Mouse (Mus musculus) ovary, postnatal 14 days (tissue): ENCODE results near the gene Btbd9.

Source experiments
- DNase-seq: peaks from one replicate; pipeline ENCODE4 v3.0.0; 2022; ENCODE audit warnings: low spot score

Btbd9 gene

GRCm38 (mm10) chr17:30481341-30481740, 94.9 kb downstream of the Btbd9 start:
- no peak for DNase-seq

GRCm38 (mm10) chr17:30480381-30480780, 95.9 kb downstream of the Btbd9 start:
- no peak for DNase-seq

DNA sequence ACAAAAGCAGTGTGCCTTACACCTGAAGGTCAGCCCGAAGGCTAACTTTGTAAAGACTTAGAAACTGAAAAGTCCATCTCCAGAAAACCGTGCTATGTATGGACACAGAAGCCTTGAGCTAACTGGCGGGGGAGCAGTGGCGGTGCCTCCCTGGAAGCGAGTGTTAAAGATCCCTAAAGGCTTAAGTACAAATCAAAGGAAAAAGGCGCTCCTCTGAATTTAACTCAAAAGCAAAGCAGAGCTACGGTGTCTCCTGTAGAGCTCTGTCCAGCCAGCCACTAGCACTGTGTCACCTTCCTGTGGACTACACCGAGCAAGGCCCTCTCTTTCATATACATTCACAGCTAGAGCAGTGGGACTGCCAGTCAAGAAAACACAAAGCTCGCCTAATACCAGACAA, 98.1 kb downstream of the Btbd9 start:
- DNase-seq: no peak

DNA sequence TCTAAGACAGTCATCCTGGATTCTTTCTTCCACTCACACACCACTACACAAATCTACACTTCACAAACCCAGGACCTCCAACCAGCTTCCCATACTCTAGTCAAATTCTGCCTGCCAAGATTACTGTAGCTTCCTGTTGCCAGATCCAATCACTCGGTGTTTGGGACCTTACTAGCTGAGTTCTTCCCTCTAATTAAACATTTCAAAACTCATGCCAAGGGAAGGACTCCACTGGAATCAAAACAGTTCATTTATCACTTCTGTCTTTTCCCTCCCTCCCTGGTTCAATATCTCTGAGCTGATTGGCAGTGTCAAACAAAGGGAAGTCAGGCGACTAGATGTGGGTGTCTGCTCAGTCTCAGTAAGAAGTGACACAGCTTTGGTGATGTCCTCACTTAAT, 101.7 kb downstream of the Btbd9 start:
- no peak for DNase-seq

DNA sequence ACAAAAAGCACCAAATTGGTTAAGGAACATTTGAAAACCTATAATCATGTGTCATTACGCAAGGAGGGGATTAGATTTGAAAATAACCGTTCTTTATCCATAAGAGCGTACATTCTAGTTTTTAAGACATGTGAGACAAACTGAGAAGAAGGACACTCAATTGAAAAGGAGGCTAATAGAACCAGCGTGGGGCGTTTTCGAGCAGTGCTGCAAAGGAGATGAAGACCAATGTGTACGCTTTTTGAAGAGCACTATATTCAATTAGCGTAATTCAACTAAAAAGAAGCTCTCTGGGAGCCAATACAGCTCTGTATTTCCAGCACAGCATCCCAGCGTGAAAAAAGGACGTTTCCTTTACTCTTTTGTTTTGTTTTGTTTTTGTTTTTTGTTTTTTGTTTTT, 103.5 kb downstream of the Btbd9 start:
- DNase-seq: no peak

DNA sequence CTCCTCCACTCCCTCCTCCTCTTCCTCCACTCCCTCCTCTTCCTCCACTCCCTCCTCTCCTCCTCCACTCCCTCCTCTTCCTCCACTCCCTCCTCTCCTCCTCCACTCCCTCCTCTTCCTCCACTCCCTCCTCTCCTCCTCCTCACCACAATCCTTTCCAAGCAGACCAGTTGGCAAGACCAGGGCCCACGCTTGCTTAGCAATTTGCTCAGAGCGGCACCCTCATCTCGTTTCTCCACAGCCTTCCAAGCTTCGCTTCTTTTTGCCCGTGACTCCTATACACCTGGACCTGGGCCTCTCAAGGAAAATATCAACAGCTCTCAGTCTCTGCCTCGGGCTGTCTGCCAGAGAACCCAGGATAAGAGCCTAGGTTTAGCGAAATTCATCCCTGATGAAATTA, 104.8 kb downstream of the Btbd9 start:
- no peak for DNase-seq

- DNase-seq: no peak
These were observed 105.5 kb downstream of the Btbd9 start for GRCm38 (mm10) chr17:30470790-30471189.

DNA sequence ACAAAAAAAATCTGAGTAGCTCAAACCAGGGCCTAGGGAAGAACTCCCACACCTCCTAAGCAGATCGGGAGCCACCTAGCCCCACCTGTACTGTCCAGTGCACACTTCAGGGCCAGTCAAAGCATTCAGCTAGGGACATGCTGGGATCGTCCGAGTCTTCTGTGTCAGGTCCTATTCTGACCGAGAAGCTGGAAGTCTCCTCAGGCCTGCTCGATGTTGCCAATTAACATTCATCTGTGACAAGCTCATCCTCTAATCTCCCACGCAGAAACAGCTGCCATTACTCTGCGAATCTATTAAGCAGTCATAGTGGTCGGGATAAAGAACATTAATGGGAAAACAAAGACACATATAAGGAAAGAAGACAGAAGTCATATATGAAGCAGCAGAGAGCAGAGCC, 106.0 kb downstream of the Btbd9 start:
- no peak for DNase-seq

DNA sequence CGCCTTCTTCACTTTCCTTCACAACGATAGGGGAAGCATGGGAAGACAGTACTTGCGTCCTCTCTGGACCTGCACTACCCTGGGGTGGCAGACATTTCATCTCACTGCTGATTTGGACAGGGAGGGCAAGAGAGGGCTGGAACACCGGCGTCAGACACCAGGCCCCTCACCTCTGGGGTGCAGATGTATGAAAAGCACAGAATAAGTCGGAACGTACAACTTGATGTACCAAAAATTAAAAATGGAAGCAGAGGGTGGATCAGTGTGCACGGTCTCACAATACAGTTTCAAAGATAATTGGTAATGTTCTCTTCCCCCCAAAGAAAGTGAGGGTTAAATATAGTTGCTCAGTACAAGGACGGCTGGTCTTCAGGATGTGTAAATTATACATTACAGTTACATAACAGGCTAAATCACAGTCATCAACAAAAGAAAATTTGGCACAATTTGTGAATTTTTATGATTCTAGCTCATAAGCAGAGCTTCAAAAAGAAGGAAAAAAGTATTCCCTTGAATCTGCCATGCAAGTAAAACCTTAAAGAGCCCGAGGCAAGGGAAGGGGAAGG, 106.7 kb downstream of the Btbd9 start:
- no peak for DNase-seq

DNA sequence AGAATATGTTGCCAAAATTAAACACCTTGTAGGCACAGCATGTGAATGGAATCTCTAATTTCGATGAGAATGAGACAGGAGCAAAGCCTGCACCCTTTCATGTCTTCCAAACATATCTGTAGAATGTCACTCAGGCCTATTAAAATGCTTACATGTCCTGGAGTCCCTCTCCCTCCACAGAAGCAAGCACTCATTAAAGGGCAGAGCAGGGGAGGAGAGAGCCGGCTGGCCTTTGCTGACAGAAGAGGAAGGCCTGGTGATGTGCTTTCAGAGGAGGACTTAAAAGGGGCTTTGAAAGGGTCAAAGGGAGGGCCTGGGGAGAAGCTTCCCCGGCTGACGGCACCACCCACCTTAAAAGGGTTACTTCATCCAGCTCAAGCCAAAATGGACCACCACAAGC, 107.9 kb downstream of the Btbd9 start:
- DNase-seq: no peak

DNA sequence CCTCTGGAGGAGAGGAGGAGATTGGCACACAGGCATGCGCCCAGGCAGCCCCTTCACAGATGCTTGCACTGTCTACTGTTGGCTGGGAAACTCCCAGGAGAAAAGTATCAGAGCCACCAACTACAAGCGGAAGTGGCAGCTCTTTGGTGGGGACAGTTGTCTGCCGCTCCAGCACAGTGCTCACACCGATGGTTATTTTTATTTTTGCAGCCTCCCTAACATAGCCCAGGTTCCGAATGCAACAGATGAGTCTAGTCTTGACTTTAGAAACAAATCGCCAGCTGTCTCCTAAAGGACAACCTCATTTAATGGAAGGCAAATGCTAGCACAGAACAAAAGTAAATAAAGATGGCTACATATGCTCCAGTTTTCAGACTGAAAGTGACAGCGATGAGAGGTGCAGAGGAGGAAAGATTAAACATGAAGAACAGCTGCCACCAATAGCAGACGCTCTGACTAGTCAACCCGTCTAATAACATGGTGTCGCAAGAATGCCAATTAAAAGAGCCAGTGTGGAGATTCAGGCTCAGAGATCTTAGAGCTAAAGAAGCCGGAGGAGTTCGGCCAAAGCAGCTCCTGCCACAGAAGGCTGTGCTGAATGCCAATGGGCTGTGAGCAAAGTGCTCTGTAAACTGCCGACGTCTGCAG, 108.6 kb downstream of the Btbd9 start:
- no peak for DNase-seq

GRCm38 (mm10) chr17:30465060-30465762, 111.1 kb downstream of the Btbd9 start:
- no peak for DNase-seq

DNA sequence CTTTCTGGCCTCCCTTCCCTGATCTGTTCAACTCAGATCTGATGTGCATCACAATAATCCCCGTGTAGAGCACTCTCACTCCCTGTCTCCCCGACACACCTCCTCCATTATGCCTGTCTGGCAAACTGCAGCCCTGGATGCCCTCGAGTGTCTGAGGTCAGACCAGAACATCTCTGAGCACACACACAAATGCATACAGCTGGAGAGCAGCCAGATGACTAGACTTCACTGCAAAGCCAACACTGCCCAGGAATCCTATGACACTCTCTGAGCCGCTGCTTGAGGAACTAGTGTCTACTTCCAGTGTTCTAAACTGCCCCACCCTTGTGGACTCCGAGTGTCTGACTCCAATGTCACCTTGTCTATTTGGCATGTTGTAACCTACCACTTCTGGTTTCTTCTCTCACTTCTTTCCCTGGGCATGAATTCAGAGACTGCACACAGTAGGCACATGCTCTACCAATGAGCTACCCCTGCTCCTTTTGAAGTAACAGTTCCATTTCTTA, 112.0 kb downstream of the Btbd9 start:
- no peak for DNase-seq

GRCm38 (mm10) chr17:30460727-30461349, 115.5 kb downstream of the Btbd9 start:
- no peak for DNase-seq

GRCm38 (mm10) chr17:30459706-30460105, 116.6 kb downstream of the Btbd9 start:
- no peak for DNase-seq

GRCm38 (mm10) chr17:30458926-30459325, 117.4 kb downstream of the Btbd9 start:
- no peak for DNase-seq

DNA sequence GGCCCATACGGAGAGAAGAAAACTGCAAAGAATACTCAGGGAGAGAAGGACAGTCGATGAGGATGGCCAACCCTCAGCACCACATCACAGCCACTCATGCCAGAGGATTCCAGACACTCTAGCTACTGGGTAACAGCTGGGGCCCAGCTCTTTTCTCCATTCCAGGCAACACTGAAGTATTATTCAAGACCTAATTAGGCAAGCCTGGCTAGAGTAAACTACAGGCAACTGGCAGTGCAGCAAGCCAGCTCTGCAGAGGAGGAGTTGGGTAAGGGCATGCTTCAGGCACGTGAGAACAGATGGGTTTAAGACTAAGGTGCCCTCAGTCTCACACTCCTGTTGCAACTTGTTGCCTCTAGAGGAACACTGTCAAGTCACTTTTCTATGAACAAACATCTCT, 118.0 kb downstream of the Btbd9 start:
- no peak for DNase-seq

DNA sequence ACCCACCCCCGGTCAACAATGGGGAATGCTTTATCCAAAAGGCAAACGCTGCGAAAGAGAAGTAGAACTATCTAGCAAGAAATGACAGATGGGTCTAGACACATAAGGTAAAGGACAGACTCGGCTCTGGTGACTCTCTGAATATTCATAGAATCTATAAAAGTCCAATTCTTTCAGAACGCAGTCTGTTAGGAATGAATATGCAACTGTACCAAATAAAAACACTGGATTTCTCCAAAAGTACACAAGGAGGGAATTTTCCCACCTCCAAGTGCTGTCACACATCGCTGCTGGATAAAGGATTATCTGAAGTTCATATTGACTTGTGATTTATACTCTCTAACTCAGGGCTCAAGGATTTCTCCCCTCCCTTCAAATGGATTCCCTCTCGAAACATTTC, 118.8 kb downstream of the Btbd9 start:
- no peak for DNase-seq

GRCm38 (mm10) chr17:30456293-30456692, 120.0 kb downstream of the Btbd9 start:
- no peak for DNase-seq

DNA sequence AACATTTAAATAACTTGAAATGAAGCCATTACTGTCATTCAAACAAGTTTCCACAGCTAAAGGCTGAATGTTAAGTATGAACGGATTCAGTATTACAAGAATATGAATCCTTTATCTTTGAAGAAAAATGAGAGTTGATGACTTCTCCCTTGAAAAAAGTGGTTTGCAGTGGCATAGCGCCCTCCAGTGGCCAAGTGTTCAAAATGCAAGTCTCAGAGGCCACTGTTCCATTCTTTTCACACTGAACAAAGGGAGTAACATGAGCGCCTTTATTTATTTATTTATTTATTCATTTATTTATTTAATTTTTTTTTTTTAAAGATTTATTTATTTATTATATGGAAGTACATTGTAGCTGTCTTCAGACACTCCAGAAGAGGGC, 121.4 kb downstream of the Btbd9 start:
- DNase-seq: peak; percentile 57

GRCm38 (mm10) chr17:30454155-30454861, 122.0 kb downstream of the Btbd9 start:
- no peak for DNase-seq

GRCm38 (mm10) chr17:30453272-30453671, 123.0 kb downstream of the Btbd9 start:
- DNase-seq: no peak
